Mouse (Mus musculus) mouse trophoblast stem cell (cell line): ENCODE data around the gene Gm11077.

Experiments
- in situ Hi-C, 2 experiments: fragments of 300-500 bp; cut with MseI, MboI; formaldehyde crosslinking; loops; 2 replicates in 1 of 2; 3 replicates in 1 of 2; pipeline ENCODE4 v1.15.1; 2025

The Gm11077 gene

DNA sequence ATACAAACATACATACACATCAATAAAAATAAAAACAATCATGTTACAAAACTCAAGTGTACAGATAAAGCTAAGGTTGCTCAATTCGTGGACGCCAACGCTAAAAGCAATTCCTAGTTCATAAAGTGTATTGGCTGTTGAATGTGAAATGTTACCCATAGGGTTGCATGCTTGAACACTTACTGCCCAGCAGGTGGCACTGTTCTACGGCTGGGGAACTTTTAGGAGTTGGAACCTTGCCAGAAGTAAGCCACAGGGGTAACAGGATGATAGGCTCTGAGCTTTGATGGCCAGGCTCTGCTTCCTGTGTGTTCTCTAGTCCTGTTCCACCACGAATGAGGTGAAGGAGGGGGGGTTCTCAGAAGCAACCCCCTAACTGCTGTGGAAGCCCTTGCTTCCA, at the start of gene Gm11077:
Gene Gm11077, plus strand, starts transcription at position 13 of the 400 bp plus-strand sequence.
- in situ Hi-C loops, result no loop called here

DNA sequence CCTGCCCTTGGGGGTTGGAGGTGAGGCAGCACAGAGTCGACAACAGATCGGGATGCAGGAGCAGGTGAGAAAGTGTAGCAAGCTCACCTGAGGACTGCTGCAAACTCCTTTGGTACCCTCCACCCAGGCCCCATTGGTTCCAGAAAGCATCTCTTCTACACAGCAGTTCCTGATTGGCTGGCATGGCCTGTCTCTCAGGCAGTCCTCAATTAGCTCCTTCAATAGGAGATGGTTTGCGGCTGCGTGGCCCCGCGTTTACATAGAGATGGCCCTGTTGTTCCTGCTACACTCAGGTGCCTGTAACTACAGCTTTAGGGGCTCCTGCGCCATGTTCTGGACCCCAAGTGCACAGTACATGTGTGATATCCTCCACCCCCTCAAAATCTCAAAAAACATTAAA, 48.4 kb upstream of the Gm11077 start:
- in situ Hi-C loops, result no loop called here

DNA sequence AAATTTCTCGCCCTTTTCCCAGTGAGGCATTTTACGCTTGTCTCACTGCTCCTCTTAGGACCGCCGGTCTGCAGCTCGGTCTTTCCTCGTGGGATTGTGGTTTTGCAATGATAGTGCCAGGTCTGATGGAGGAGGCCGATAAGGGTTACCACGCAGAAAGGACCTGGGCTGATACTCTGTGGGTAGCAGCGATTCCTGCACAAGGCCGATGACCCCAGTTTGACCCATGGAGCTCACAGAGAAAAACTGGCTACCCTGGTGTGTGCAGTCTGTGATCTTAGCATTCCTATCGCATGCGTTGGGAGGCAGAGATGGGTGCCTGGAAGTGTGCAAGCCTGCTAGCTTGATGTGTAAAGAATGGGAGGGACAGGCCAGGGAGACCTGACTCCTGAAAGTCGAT, 46.3 kb upstream of the Gm11077 start:
- in situ Hi-C loops, result no loop called here

DNA sequence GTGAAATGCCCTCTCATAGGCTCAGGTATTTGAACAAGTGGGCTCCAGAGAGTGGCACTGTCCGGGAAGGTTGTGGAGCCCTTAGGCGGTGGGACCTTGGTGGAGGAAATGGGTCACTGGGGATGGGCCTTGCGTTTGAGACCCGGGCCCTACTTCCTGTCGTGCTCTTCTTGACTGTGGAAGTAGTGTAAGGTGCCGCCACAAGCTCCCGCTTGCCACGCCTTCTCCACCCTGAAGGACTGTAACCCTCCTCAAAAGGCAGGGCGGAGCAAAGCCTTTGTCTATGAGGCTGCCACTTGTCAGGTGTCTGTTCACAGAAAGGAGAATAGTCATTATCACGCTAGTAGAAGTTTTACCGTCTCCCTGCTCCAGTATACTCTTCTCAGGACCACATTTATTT, 44.7 kb upstream of the Gm11077 start:
- in situ Hi-C loops, result no loop called here

DNA sequence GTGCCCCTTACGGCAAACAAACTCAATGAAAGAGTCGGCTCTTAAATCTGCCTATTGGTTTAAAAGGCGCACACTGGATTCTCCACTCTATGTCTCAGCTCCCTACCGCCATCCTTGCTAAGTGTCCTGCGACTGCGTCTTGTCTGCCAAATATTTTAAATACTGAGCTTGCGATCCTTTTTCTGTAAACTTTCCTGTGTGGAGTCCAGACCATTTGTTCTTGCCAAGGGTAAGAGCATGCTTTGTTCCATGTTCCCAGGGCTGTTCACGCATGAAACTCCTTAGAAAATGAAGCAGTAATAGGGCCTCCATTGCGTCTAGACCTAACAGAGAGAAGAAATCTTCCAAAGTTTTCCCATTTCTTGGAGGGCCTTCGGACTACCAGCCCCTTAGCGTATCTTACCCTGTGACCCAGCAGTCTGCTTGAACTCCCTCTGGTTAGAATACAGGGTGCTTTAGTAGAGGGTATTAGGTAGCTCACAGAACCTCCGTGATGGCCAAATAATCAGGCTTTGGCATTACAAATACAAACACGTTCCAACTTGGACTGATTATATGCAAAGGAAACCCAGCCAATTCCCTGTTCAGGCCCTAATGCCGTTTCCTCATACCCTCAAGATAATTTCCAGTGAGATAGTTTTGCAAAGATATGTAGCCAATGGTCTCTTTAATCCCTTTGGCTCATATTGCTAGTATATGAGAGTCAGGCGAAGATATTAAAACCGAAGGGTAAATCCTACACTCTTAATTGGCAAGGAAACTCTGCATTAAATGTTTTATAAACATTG, 39.3 kb upstream of the Gm11077 start:
- in situ Hi-C loops, result no loop called here

DNA sequence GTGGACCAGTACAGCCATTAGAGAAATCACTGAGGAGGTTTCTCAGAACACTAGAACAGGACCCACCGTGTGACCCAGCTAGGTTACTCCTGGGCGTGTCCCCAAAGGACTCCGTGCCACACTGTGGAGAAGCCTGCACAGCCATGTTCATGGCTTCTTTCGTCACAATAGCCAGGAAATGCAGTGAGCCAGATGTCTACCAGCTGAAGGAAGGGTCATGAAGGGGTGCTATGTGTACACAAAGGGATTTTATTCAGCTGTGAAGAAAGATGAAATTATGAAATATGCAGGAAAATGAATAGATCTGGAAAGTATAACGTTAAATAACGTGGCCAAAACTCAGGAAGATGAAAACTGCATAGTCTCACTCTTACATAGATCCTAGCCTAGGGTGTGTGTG, 36.9 kb upstream of the Gm11077 start:
- in situ Hi-C loops, result no loop called here

DNA sequence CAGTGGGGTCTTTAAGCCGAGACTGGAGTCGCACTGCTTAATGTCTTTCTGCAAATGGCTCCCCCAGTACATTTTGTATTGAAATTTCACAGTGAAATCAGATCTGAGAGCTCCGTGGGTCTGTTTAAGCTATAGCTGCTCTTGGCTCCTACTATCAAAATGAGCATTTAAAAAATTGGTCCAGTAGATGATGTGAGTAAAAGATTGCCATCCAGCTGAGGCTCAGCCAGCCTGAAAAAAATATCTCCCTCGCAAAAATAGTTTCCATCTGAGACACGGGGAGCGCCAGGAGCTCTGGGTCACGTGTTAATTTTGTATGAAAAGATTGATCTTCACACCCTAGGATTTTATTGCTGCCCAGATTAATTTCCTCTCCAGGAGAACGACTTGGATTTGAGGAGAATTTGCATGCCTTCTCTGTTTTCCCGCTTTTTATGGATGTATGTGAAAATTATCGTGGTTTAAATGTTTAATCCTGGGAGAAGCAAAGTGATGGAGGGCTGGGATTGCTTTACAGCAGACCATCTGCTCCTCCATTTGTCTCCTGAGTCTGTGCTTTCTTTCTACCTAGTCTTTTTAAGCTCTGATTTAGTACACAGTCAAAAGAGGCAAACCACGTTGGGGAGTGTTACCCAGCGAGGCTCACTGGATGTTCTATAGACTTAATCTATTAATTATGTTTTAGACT, 32.7 kb upstream of the Gm11077 start:
- in situ Hi-C loops, result no loop called here

DNA sequence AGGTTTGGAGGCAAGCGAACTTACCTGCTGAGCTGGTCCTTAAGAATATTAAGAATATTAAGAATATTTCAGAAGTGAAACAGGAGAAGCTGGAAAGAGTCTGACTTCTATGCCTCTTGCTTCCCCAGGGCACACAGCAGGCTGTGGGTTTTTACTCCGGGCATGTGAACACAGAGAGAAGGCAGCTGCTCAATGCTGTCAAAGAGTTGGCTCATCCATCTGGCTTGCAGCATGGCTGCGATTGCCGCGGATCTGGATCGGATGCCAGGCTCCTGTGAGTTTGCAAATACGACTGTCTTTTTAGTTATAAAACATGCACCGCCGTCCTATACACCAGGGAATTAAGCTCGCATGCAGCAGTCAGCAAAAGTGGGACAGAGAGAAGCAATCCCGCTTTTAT, 31.1 kb upstream of the Gm11077 start:
- in situ Hi-C loops, result no loop called here

DNA sequence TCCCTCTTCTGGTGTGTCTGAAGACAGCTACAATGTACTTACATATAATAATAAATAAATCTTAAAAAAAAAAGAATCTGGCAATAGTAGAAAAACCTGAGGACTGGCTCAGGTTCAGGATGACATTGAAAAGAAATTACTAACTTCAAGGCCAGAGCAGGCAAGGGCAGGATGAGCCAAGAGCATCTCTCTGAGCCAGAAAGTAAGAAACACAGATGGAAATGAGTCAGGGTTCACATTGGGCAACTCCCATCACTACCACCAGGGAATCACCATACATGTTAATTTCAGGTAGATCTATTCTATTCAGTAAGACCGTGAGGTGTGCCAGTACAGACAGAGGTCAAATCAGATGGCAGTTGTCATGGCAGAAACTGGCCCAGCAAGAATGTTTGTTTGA, 30.5 kb upstream of the Gm11077 start:
- in situ Hi-C loops, result no loop called here

DNA sequence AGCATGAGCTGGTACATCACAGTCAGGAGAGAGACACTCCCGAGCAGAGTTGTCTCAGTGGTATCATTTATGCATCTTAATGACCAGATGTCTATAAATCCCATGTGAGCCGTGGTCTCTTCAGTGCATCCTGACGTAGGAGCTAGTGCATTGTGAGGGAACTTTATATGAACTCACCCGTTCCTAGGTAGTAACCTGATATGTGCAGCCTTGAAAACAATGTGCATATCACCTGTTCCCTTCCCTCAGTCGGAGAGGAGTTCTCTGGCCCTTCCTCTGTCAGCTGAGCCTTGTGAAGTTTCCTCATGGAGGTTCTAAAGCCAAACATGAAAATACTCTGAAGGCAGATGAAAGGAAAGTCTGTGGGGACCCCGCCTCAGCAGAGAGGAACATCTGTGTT, 27.8 kb upstream of the Gm11077 start:
- in situ Hi-C loops, result no loop called here

DNA sequence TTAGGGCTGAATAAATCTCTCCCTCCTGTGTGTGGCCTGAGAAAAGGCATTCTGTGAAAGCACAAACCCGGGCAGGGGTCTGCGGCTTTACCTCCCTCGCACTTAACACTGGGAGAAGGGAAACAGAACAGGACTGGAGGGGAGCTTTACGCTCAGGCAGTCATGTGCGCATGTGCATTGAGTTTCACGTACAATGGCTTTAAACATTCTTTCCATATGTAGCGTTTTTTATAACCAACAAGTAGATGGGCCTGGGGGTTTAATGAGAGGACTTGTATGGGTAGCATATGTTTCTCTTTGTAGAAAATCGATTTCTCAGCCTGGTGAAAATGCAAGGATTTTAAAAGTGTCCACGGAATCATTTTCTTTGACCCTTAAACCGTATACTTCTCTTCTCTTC, 24.0 kb upstream of the Gm11077 start:
- in situ Hi-C loops, result no loop called here

DNA sequence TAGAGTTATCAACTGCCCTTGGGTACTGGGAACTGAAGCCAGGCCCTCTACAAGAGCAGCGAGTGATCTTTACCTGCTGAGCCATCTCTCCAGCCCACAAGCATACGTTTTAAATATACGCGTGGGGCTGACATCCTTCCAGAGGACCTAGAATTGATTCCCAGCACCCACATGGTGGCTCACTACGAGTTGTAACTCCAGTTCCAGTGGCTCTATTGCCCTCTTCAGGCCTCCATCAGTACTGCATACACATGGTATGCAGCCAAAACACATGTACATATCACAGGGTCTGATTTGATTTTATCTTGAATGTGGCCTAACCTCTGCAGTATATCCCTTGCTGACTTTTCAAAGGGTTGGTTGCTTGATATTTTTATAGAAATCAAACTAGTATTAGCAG, 23.0 kb upstream of the Gm11077 start:
- in situ Hi-C loops, result no loop called here

DNA sequence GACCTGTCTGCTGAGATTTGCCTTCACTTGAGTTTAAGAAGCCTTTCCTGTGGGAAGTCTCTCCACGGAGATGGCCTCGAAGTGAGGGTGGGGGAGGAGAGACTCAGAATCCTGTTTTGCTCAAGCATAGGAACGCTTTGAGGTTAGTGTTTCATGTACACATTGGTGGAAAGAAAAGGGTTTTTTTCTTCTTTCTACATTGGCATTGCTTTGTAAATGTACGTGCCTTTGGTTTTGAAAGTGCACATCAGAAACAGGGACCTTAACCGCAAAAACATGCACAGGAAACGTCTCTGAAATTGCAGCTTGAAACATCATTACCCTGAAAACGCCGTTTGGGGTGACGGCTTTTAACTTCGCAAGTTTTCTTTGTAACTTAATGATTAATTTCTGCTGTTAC, 21.0 kb upstream of the Gm11077 start:
- in situ Hi-C loops, result no loop called here

DNA sequence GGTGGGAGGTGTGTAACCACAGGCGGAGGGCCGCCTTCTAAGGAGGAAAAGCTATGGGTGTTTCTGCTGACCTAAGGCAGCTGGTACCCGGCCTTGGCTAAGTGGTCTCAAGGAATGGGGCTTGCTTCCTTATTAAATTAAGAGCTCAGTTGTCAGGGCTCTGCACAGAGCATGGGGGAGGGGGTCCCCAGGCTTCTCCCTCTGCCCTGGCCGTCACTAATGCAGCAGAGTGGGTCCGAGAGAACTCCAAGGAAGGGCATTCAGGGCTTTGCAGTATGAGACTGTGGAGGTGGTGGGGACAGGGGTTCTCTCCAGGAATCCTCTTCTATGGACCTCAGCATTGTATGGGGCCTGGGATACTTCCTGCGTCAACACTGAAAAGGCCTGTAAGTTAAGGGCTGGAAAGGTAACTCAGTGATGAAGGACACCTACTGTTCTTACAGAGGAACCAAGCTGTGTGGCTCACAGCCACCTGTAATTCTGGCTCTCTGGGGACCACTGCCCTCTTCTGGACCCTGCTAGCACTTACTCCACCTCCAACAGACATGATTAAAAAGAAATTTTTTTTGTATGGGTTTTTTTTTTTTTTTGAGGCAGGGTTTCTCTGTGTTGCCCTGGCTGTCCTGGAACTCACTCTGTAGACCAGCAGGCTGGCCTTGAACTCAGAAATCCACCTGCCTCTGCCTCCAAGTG, 19.5 kb upstream of the Gm11077 start:
- in situ Hi-C loops, result loop anchor here (10.0 kb wide), 1 partner anchor 145 kb away; no protein-coding TSS in a partner anchor

DNA sequence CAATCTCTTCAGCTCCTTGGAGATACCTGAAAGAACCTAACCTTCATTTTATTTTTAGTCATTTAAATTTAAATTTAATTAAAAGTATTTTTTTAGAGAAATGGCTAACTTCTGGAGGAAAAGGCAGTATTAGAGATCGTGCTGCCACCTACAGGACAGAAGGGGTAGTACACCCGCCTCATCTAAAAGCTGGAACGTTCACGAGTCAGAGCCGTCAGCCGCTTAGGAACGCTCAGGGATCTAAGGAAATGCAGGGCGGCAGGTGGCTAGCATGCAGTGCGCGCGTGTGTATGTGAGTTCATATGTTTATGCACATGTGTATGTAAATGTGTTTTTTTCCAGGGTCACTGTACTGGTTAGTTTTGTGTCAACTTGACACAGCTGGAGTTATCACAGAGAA, 16.3 kb upstream of the Gm11077 start:
- in situ Hi-C loops, result loop anchor here (10.0 kb wide), 1 partner anchor 142 kb away; no protein-coding TSS in a partner anchor

DNA sequence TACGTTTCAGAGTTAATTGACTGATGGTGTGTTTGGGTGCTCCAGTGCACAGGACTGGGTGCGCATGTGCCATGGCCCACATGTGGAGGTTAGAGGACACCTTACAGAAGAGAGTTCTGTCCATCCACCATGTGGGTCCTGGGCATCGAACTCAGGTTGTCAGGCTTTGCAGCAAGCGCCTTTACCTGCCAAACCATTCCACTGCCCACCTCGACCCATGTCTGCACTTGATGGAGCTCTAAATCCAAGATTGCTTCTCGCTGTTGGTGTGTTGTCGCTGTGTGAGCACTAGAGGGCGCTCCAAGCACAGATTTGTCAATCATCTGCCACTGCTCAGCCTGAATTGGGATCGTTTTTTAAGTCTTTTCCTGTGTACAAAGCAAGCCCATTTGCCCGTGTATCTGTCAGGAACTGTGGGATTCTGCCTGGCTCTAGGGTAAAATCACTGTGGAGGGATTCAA, 14.1 kb upstream of the Gm11077 start:
- in situ Hi-C loops, result loop anchor here (10.0 kb wide), 1 partner anchor 140 kb away; no protein-coding TSS in a partner anchor

DNA sequence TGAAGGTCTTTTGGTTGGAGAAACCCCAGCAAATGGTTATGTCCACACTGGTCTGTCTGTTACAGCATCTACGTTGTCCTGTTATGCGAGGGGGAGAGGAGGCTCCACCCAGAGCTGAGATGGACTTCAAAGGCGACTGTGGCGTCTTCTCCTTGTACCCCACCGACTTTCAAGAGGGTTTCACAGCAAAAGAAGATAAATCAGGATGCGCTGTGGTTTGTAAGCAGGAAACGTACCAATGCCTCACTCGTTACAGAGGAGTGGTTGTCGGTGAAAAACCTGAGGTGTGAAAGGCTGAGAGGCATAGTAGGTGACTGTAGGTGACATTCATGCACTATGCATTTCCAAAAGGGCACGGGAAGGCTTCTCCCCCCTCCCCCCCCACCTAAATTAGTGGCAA, 7.0 kb upstream of the Gm11077 start:
- in situ Hi-C loops, result no loop called here

DNA sequence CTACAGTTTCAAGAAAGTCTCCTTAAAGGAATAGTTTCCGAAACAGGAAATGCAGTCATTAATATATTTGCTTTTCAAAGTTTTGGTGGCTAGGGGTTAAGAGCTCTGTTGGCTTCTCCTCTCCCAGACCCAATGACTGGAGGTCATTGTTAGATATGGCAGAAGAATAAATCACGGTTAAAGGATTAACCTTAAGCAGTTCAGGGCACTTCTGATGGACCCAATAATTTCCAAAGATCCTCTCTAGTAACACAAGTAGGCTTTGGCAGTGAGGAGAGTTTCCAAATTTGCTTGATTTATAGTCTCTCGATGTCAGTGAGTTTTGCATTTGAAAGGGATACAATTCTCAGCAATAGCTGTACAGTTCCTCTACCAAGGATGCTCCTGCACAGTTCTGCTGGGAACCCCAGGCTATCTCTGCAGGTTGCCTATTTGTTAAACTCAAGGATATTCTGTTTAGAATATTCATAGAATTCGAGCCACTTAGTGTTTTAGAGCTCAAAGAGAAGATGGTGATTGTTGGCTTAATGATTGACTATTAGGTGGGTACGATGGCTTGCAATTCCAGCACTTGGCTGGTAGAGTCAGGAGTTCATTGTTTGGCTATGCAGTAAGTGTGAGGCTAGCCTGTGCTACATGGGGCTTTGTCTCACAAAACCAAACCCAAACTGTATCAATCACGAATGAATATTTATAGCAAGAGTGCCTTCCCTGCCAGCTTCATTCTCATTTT, 1.8 kb downstream of the Gm11077 start:
- in situ Hi-C loops, result no loop called here

DNA sequence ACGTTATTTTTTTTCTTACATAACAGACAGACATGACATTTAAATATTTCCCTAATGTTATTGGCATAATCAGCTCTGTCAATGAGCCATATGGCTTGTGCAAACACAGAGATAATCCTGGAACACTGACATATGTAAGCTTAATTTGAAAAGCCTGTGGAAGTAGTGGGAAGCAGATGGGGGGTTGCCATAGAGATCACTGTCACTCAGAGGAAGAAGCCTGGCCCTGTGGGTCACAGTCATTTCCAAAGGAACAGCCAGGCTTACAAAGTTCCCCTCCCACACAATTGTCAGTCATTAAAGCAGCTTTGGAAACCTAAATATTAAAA, 2.3 kb downstream of the Gm11077 start:
- in situ Hi-C loops, result no loop called here

DNA sequence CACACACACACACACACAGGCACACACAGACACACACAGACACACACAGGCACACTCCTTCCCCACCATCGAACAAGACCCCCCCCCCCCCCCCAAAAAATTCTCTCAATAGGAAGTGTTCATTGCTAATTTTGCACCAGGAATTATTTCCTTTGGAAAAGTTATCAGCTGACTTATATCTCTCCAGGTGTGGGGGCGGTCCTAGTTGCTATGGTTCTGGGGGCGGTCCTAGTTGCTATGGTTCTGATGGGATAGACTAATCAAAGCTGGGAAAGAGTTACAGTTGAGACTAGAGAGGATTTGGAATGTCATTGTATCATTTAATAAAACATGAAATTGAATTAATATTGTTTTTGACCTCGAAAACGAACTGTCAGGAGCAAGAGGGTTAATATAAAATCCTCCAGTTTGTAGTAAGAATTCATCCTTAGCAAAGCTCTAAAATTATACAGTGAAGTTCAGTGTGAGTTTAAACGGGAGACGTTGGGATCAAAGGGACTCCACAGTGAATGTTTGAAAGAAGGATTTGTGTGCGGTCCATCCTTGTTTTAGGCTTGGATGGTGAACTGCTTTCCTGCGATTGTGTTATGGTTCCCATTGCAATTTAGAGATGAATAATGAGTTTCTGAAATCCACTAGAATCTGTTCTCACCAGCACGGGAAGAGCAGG, 4.0 kb downstream of the Gm11077 start:
- in situ Hi-C loops, result no loop called here

DNA sequence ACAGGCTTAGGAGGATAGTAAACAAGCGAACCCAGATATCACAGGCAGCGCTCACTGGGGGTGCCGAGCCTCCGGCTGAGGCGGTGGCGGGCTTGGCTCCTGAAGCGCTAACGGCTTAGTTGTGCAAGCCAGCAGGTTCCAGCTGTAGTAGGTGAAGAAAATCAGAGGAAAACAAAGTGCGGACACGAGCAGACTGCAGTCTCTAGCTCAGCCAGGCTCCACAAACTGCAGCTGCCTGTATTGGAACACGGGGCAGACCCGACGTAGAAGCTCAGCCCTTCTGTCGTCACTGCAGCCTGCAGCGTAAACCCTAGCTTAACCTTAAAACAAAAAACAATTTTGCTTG, 4.5 kb downstream of the Gm11077 start:
- in situ Hi-C loops, result no loop called here

DNA sequence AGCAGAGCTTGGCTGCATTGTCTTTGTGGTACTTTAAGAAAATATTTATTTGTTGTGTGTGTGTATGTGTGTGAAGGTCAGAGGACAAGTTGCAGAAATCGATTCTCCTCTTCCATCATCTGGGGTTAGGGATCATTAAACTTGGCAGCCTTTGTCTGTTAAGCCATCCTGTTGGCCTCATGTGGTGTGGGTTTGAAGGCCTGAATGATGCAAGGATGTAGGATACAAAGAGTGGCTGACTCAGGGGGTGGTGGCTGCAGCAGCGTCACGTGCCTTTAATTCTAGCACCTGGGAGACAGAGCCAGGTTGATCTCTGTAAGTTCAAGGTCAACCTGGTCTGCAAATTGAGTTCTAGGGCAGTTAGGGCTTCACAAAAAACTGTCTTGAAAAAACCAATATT, 16.5 kb downstream of the Gm11077 start:
- in situ Hi-C loops, result no loop called here
